Mouse (Mus musculus): ENCODE measurements at regions not wholly inside any gene's neighbourhood (a gene's known extent, or its start where the extent isn't known, plus 50 kb on each side); places are given as distances from the start of the nearest gene placed in this dataset.

GRCm38 (mm10) chr2:173456924-173457623 is 65.3 kb upstream of the 1700021F07Rik start:
- DNase-seq, result no peak

GRCm38 (mm10) chr2:173457624-173458320 is 64.6 kb upstream of the 1700021F07Rik start:
- DNase-seq, result no peak

GRCm38 (mm10) chr2:173458861-173459260 is 63.5 kb upstream of the 1700021F07Rik start:
- no peak for DNase-seq

- DNase-seq, result no peak
Observed at GRCm38 (mm10) chr2:173463313-173463712, 59.1 kb upstream of the 1700021F07Rik start.

GRCm38 (mm10) chr2:173464562-173464961 is 57.8 kb upstream of the 1700021F07Rik start:
- DNase-seq, result no peak

GRCm38 (mm10) chr2:173465006-173465620 is 57.3 kb upstream of the 1700021F07Rik start:
- DNase-seq, result no peak

GRCm38 (mm10) chr2:173468136-173468535 is 54.2 kb upstream of the 1700021F07Rik start:
- DNase-seq, result no peak

GRCm38 (mm10) chr2:173469756-173470155 is 52.6 kb upstream of the 1700021F07Rik start:
- DNase-seq, result no peak
